ENCODE assay signal across 27 mouse cellular contexts in the genomic region with DNA sequence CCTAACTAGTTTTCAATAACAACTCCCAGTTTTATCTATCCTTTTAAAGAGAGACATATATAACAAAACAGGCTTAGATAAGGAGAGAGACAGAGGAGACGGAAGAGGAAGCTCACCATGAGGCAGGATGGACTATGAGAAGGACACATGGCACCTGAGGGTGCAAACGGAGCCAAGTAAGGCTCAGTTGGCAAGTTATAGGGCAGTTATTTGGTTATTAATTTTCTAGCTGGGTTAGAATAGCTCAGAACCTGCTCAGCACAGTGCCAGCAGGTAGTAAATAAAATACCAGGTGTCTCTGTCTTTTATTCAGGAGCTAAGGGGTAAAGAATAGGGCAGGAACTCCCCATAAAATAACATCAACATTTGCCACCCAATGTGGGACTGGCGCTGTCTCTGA. TPM values are rescaled to one million over a fixed set of nuclear protein-coding genes. Genes with fewer than 3 reads are reported as not detected.
DNase-seq lines count a peak whose midpoint lies in the region; ATAC-seq and TF ChIP-seq lines count a peak whose summit lies in the region.
"Had no signal": no experiment of that assay in that cellular context is flagged by ENCODE, and none has a peak within 500 bp of the region (broad histone marks: within the 10 kb centered on the region; RNA-seq: fewer than 3 reads in every experiment).

No protein-coding gene starts in this region.

- no peak for ATAC-seq in kidney, embryonic 16.5 days (ENCODE audit: low FRiP score, low TSS enrichment)
- ATAC-seq: activated CD4-positive, CD25-positive, alpha-beta regulatory T cell, adult 4 months; CD4-positive, CD25-positive, alpha-beta regulatory T cell, adult 4 months; forebrain, embryonic 13.5 days; forebrain, embryonic 15.5 days; Patski had no signal

- intact Hi-C loops in heart, adult 2 months (cut with DNase I): no loop called here

- no peak for TF ChIP-seq EP300 in heart, adult 2 months (IDR thresholded peaks at IDR 0.05; ENCODE audit: insufficient read depth, low read depth, low read length)

- no peak overlapping the region for H3K4me3 ChIP-seq in heart, adult 2 months
- H3K4me3 ChIP-seq in kidney, adult 2 months (ENCODE audit: insufficient read depth, low read depth, low read length): no peak overlapping the region
- no peak overlapping the region for H3K4me3 ChIP-seq in kidney, embryonic 16.5 days (ENCODE audit: low read length)
- H3K4me3 ChIP-seq: embryonic facial prominence, embryonic 10.5 days; embryonic facial prominence, embryonic 12.5 days; forebrain, embryonic 13.5 days; forebrain, embryonic 15.5 days had no signal

- 83% methylated on average over 3 of the region's 3 CpGs for WGBS in heart, adult 2 months
- 67% methylated on average over 3 of the region's 3 CpGs for WGBS in kidney, adult 2 months
- 71% methylated on average over 3 of the region's 3 CpGs for WGBS in kidney, embryonic 16.5 days

- H3K36me3 ChIP-seq in heart, adult 2 months (ENCODE audit: control insufficient read depth, insufficient read depth, low read length): no peaks in the 10 kb centered on the region
- no peaks in the 10 kb centered on the region for H3K36me3 ChIP-seq in kidney, adult 2 months (ENCODE audit: control insufficient read depth, insufficient read depth, low read length)
- H3K36me3 ChIP-seq in kidney, embryonic 16.5 days (ENCODE audit: insufficient read depth, low read length): no peaks in the 10 kb centered on the region
- H3K36me3 ChIP-seq: embryonic facial prominence, embryonic 10.5 days; embryonic facial prominence, embryonic 12.5 days; forebrain, embryonic 15.5 days; G1E had no signal

- H3K79me2 ChIP-seq in heart, adult 2 months (replicated peaks; ENCODE audit: control insufficient read depth, insufficient read depth, low read length): no peaks in the 10 kb centered on the region

- no peaks in the 10 kb centered on the region for H3K27me3 ChIP-seq in heart, adult 2 months (ENCODE audit: control insufficient read depth, insufficient read depth, low read length)
- no peaks in the 10 kb centered on the region for H3K27me3 ChIP-seq in kidney, adult 2 months (replicated peaks; ENCODE audit: control insufficient read depth, insufficient read depth, low read length)
- H3K27me3 ChIP-seq in kidney, embryonic 16.5 days (ENCODE audit: insufficient read depth, low read length): no peaks in the 10 kb centered on the region
- H3K27me3 ChIP-seq: CH12.LX; embryonic facial prominence, embryonic 12.5 days; forebrain, embryonic 13.5 days; forebrain, embryonic 15.5 days; Patski had no signal

- no peak for TF ChIP-seq CTCF in heart, adult 2 months (IDR thresholded peaks at IDR 0.05)
- no peak for TF ChIP-seq CTCF in kidney, adult 2 months (conservative IDR thresholded peaks at IDR 0.05; ENCODE audit: insufficient read depth, insufficient read length, low read depth, low read length)

- no peak overlapping the region for H3K27ac ChIP-seq in heart, adult 2 months
- no peak overlapping the region for H3K27ac ChIP-seq in kidney, adult 2 months (ENCODE audit: insufficient read depth, low read depth, low read length)
- no peak overlapping the region for H3K27ac ChIP-seq in kidney, embryonic 16.5 days (ENCODE audit: low read length)
- H3K27ac ChIP-seq: embryonic facial prominence, embryonic 10.5 days; embryonic facial prominence, embryonic 12.5 days; forebrain, embryonic 13.5 days; forebrain, embryonic 15.5 days had no signal

- H3K4me1 ChIP-seq in heart, adult 2 months (ENCODE audit: control insufficient read depth, insufficient read depth, low read length): no peaks in the 10 kb centered on the region
- no peaks in the 10 kb centered on the region for H3K4me1 ChIP-seq in kidney, adult 2 months (ENCODE audit: control insufficient read depth, insufficient read depth, low read length)
- no peaks in the 10 kb centered on the region for H3K4me1 ChIP-seq in kidney, embryonic 16.5 days (ENCODE audit: insufficient read depth, low read length)
- H3K4me1 ChIP-seq: embryonic facial prominence, embryonic 10.5 days; embryonic facial prominence, embryonic 12.5 days; forebrain, embryonic 13.5 days; forebrain, embryonic 15.5 days had no signal

- no peak overlapping the region for H3K9ac ChIP-seq in heart, adult 2 months (ENCODE audit: low read depth, low read length)
- no peak overlapping the region for H3K9ac ChIP-seq in kidney, embryonic 16.5 days (replicated peaks; ENCODE audit: low read length)
- H3K9ac ChIP-seq: embryonic facial prominence, embryonic 12.5 days; forebrain, embryonic 13.5 days; forebrain, embryonic 15.5 days had no signal

- H3K4me2 ChIP-seq in kidney, embryonic 16.5 days (replicated peaks; ENCODE audit: low read depth, low read length): no peak overlapping the region
- H3K4me2 ChIP-seq: embryonic facial prominence, embryonic 12.5 days; forebrain, embryonic 13.5 days; forebrain, embryonic 15.5 days had no signal

- TF ChIP-seq POLR2A in heart, adult 2 months (IDR thresholded peaks at IDR 0.05; ENCODE audit: insufficient read depth, low read depth, low read length): no peak
- no peak for TF ChIP-seq POLR2A in kidney, adult 2 months (IDR thresholded peaks at IDR 0.05; ENCODE audit: low read depth, low read length)

- peak; percentile 4 for DNase-seq in heart, adult 11 months
- DNase-seq in heart, adult 2 months: no peak
- peak; percentile 60 for DNase-seq in kidney, adult 2 months
- no peak for DNase-seq in kidney, postnatal 4 days
- peak; percentile 59 for DNase-seq in kidney, adult 9 months
- DNase-seq: adrenal gland, adult 8-10 months; adrenal gland, postnatal 14 days; adrenal gland, postnatal 36 days; B cell, adult 2 months; cerebellum, adult 11-12 months; cerebellum, adult 2 months; cerebellum, adult 9-10 months; cerebellum, postnatal 10 days; cerebellum, postnatal 25 days had no signal

- no peaks in the 10 kb centered on the region for H3K9me3 ChIP-seq in kidney, embryonic 16.5 days (ENCODE audit: low read length)
- H3K9me3 ChIP-seq: embryonic facial prominence, embryonic 10.5 days; embryonic facial prominence, embryonic 12.5 days; forebrain, embryonic 13.5 days; forebrain, embryonic 15.5 days; G1E had no signal

RNA-seq across cellular contexts. Expression of gene Pmp22, which starts 30.8 kb away (rescaled TPM):
- 10 to 100 TPM; 37.5 to 49.6 TPM for total RNA-seq in heart, adult 2 months (2021)
- 53.5 and 69.4 TPM in 2 replicates for polyA plus RNA-seq in heart, adult 2 months (2012; rRNA removed)
- polyA plus RNA-seq in kidney, adult 2 months (2012; rRNA removed): 31.1 and 32.5 TPM in 2 replicates
- polyA plus RNA-seq in kidney, embryonic 16.5 days (2015; fragmentation: Nextera tagmentation; extraction: Ambion mirVana): 121 and 130 TPM in 2 replicates
- total RNA-seq: CH12.LX had no signal
- polyA plus RNA-seq: activated CD4-positive, CD25-positive, alpha-beta regulatory T cell, adult 4 months; CD4-positive, CD25-positive, alpha-beta regulatory T cell, adult 4 months; G1E had no signal

RNA-seq across cellular contexts. Expression of gene Tekt3, which starts 36.6 kb away (rescaled TPM):
- total RNA-seq in heart, adult 2 months (2021): not detected
- not detected in 2 replicates for polyA plus RNA-seq in heart, adult 2 months (2012; rRNA removed)
- polyA plus RNA-seq in kidney, adult 2 months (2012; rRNA removed): not detected in 2 replicates
- polyA plus RNA-seq in kidney, embryonic 16.5 days (2015; fragmentation: Nextera tagmentation; extraction: Ambion mirVana): not detected in 2 replicates
- total RNA-seq: adrenal gland, adult 18-20 months; adrenal gland, adult 8-10 months; adrenal gland, postnatal 14 days; adrenal gland, postnatal 36 days; CH12.LX had no signal
- polyA plus RNA-seq: activated CD4-positive, CD25-positive, alpha-beta regulatory T cell, adult 4 months; CD4-positive, CD25-positive, alpha-beta regulatory T cell, adult 4 months; cerebellum, adult 2 months; cortical plate, adult 2 months; embryonic facial prominence, embryonic 10.5 days; forebrain, embryonic 11.5 days; forebrain, embryonic 13.5 days; forebrain, embryonic 15.5 days; G1E; Patski had no signal

Comparison
In these comparisons a context has a peak if more than half of its experiments do, and no peak if none do; other contexts are left out.
1. DNase-seq: peak in heart, adult 11 months (single experiment), kidney, adult 2 months (single experiment) and kidney, adult 9 months (single experiment); none in heart, adult 2 months (0 of 2) and kidney, postnatal 4 days (0 of 2).